Mouse (Mus musculus): ENCODE measurements around the gene Ifih1. TPM values are rescaled to one million over a fixed set of nuclear protein-coding genes. Genes with fewer than 3 reads are reported as not detected.

Ifih1 gene
- polyA plus RNA-seq (2015; fragmentation: Nextera tagmentation; extraction: Ambion mirVana): 2.2 and 3.2 TPM in 2 replicates

DNA sequence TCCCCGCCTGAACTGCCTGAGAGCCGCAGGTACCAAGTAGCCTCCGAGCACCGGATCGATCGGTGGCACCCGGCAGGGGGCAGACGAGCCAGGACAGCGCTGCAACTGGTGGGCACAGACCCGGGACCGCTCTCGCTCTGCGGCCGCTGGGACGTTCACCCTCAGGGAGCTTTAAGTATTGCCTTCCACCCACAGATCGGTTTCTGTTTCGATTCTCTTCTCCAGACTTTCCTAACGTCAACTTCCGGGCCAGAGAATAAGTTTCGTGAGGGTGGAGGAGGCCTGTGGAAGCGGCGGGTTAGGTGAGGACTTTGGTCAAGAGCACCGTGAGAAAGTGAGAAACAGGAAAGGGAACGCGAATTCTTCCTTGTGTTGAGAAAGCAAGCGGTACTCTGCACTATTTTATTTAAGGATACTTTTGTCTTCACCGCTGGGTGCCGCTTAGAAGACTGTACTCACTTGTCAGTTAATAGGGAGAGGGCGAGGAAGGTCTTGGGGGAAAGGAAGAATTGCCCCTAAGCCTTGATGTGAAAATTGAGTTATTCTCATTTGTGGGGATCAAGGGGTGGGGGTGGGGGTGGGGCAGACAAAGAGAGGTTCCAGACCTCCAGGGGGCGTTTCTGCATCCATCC lies at the start of gene Ifih1:
Gene Ifih1, minus strand, starts transcription at position 242 of the 632 bp plus-strand sequence.
- 1% methylated on average over 30 of the region's 30 CpGs for WGBS

DNA sequence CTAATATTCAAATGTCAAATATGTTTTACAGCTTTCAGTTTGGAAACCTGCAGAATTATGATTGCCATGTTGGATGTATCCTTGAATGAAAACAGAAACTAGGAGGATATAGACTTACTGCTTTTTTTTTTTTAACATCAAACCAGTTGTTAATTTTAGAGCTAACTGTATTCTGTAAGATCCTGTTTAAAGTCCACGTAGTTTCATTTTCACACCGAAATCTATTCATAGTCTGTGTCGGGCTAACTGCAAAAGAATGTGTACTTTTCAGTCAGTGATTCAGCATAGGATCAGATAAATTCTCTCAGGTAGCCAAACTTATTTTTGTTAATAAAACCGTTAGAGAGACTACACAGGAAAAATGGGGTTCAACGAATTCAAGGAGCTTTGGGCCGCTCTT lies 39.9 kb upstream of the Ifih1 start:
- no peak for ATAC-seq (replicated peaks; ENCODE audit: extremely low read depth, insufficient read depth, low FRiP score)
- Histone ChIP-seq H3K9me3 (replicated peaks; ENCODE audit: control insufficient read depth, low read length) (no peaks in the 10 kb centered on the region), H3K4me1 (ENCODE audit: control insufficient read depth, insufficient read depth, low read length) (peaks cover 3% of the 10 kb centered on the region), H3K9ac (ENCODE audit: low read length) (no peak overlapping the region), H3K27ac (ENCODE audit: low read length) (no peak overlapping the region), H3K27me3 (ENCODE audit: control insufficient read depth, insufficient read depth, low read length) (no peaks in the 10 kb centered on the region), H3K4me3 (ENCODE audit: low read length) (no peak overlapping the region), H3K36me3 (ENCODE audit: control insufficient read depth, insufficient read depth) (no peaks in the 10 kb centered on the region), H3K4me2 (ENCODE audit: low read depth, low read length) (no peak overlapping the region)
- 82% methylated on average over 6 of the region's 6 CpGs for WGBS

More for the DNA sequence above, at the start of gene Ifih1:
- H3K9ac ChIP-seq (ENCODE audit: low read length): peak within 1 kb of the TSS; percentile 73
- peak; percentile 87 for ATAC-seq (replicated peaks; ENCODE audit: extremely low read depth, insufficient read depth, low FRiP score)
- H3K27ac ChIP-seq (ENCODE audit: low read length): peak within 1 kb of the TSS; percentile 76
- peak within 1 kb of the TSS; percentile 68 for H3K4me3 ChIP-seq (ENCODE audit: low read length)
- peaks cover 4% of the 10 kb centered on the region for H3K4me1 ChIP-seq (ENCODE audit: control insufficient read depth, insufficient read depth, low read length)
- H3K36me3 ChIP-seq (ENCODE audit: control insufficient read depth, insufficient read depth): no peaks in the 10 kb centered on the region
- H3K4me2 ChIP-seq (ENCODE audit: low read depth, low read length): peak within 1 kb of the TSS; percentile 73
- no peaks in the 10 kb centered on the region for H3K27me3 ChIP-seq (ENCODE audit: control insufficient read depth, insufficient read depth, low read length)
- no peaks in the 10 kb centered on the region for H3K9me3 ChIP-seq (replicated peaks; ENCODE audit: control insufficient read depth, low read length)

DNA sequence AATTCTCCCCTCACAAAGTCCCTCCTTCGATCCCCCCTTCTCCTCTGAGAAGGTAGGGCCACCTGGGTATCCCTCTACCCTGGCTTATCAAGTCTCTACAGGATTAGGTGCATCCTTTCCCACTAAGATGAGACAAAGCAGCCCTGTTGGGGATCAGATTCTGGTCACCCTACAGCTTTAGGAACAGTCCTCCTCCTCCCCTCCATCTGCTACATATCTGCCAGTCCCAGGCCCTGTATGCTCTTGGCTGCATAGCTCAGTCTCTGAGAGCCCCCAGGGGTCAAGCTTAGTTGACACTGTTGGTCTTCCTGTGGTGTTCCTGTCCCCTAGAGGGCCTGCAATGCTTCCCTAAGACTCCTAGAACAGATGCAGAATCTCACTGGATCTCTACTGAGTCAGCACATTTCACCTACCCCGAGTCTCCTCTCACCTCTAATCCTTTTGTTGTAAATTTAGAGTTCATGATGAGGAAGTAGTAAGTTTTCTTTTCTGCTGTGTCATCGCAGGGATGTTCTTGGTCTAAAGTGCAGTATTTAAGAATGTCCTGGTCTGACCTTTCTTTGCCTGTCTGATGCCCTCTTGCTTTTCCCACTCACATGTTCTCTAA lies 39.0 kb upstream of the Ifih1 start:
- ATAC-seq (replicated peaks; ENCODE audit: extremely low read depth, insufficient read depth, low FRiP score): no peak
- H3K9ac ChIP-seq (ENCODE audit: low read length): no peak overlapping the region
- 53% methylated on average over 3 of the region's 3 CpGs for WGBS
- peaks cover 7% of the 10 kb centered on the region for H3K4me1 ChIP-seq (ENCODE audit: control insufficient read depth, insufficient read depth, low read length)
- H3K9me3 ChIP-seq (replicated peaks; ENCODE audit: control insufficient read depth, low read length): no peaks in the 10 kb centered on the region
- no peaks in the 10 kb centered on the region for H3K36me3 ChIP-seq (ENCODE audit: control insufficient read depth, insufficient read depth)
- H3K27me3 ChIP-seq (ENCODE audit: control insufficient read depth, insufficient read depth, low read length): no peaks in the 10 kb centered on the region
- H3K27ac ChIP-seq (ENCODE audit: low read length): no peak overlapping the region
- no peak overlapping the region for H3K4me3 ChIP-seq (ENCODE audit: low read length)
- H3K4me2 ChIP-seq (ENCODE audit: low read depth, low read length): no peak overlapping the region

DNA sequence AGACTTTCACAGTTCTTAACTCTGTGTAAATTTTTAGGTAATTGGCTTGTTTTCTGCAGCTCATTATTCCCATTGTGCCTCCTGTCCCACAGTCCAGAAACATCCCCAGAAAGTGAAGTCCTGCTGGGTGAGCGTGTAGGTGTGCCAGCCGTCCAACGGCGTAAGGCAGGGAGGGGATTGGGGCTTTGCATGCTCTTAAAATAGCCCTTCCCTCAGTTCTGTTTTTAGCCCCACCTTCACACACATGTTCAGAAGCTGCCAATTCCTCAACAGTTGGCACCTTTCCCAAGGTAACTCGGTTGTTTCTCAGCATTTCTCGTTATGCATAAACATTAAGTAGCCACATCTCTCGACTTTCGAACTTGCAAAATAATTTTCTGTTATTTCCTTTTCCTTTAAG lies 35.6 kb upstream of the Ifih1 start:
- peak overlapping the region; percentile 83 for H3K27ac ChIP-seq (ENCODE audit: low read length)
- no peaks in the 10 kb centered on the region for H3K36me3 ChIP-seq (ENCODE audit: control insufficient read depth, insufficient read depth)
- no peaks in the 10 kb centered on the region for H3K9me3 ChIP-seq (replicated peaks; ENCODE audit: control insufficient read depth, low read length)
- H3K4me2 ChIP-seq (ENCODE audit: low read depth, low read length): peak overlapping the region; percentile 50
- H3K9ac ChIP-seq (ENCODE audit: low read length): peak overlapping the region; percentile 64
- H3K27me3 ChIP-seq (ENCODE audit: control insufficient read depth, insufficient read depth, low read length): no peaks in the 10 kb centered on the region
- ATAC-seq (replicated peaks; ENCODE audit: extremely low read depth, insufficient read depth, low FRiP score): peak; percentile 94
- peak overlapping the region; percentile 28; the same call in 1 of the 2 replicates for H3K4me3 ChIP-seq (ENCODE audit: low read length)
- peaks cover 7% of the 10 kb centered on the region for H3K4me1 ChIP-seq (ENCODE audit: control insufficient read depth, insufficient read depth, low read length)
- 44% methylated on average over 8 of the region's 8 CpGs for WGBS

DNA sequence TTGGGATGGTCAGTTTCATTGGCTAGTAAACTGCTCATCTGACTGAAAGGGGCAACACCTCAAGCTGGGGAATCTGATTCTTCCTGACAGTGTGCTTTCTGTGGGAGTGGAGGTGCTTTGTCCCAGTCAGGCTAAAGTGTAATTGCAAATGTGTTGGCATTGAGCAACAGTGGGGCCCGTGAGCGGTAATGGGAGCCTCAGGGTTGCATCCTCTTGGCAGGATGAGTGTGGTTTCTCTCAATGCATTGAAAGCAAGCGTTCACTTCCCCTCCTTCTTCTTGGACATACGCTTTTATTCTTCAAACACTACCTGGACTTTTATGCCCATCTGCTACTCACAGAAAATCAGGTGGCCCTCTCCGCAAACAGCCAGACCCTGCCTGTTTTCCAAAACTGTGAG lies 26.7 kb upstream of the Ifih1 start:
- H3K27me3 ChIP-seq (ENCODE audit: control insufficient read depth, insufficient read depth, low read length): no peaks in the 10 kb centered on the region
- H3K36me3 ChIP-seq (ENCODE audit: control insufficient read depth, insufficient read depth): no peaks in the 10 kb centered on the region
- H3K4me2 ChIP-seq (ENCODE audit: low read depth, low read length): no peak overlapping the region
- no peaks in the 10 kb centered on the region for H3K4me1 ChIP-seq (ENCODE audit: control insufficient read depth, insufficient read depth, low read length)
- H3K27ac ChIP-seq (ENCODE audit: low read length): no peak overlapping the region
- H3K4me3 ChIP-seq (ENCODE audit: low read length): no peak overlapping the region
- no peak for ATAC-seq (replicated peaks; ENCODE audit: extremely low read depth, insufficient read depth, low FRiP score)
- H3K9me3 ChIP-seq (replicated peaks; ENCODE audit: control insufficient read depth, low read length): no peaks in the 10 kb centered on the region
- H3K9ac ChIP-seq (ENCODE audit: low read length): no peak overlapping the region
- 86% methylated on average over 5 of the region's 5 CpGs for WGBS

DNA sequence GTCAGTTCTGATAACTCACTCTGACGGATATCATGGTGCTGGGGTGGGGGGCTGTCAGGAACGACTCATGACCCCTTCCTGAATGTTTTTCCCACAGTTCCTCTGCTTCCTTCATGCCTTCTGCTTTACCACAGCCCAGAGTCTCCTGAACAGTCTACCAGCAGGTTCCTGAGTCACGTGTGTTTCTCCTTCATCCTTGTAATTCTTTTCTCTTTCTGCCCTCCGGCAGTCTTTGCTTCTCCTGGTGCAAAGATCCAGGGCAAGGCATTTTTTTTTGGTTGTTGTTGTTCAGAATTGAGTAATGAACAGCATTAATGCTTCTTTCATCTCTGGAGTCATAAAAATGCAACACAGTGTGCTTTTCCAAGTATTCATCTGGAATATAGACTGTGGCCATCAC lies 24.7 kb upstream of the Ifih1 start:
- no peak for ATAC-seq (replicated peaks; ENCODE audit: extremely low read depth, insufficient read depth, low FRiP score)

DNA sequence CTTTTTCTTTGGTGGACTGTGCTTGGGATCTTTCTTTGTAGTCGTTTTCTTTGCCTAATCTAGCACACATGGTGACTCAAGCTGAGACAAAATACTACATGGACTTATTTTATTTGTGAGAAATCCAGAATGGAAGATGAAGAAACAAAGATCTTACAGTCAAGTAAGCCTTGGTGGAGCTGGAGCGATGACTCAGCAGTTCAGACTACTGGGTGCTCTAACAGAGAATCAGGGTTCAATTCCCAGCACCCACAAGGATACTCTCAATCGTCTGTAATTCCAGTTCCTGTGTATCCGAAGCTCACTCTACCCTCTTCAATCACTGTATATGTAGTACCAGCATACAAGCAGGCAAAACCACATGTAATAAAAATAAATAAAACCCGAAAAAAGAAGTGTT lies 24.2 kb upstream of the Ifih1 start:
- H3K4me2 ChIP-seq (ENCODE audit: low read depth, low read length): no peak overlapping the region
- H3K4me1 ChIP-seq (ENCODE audit: control insufficient read depth, insufficient read depth, low read length): no peaks in the 10 kb centered on the region
- H3K9me3 ChIP-seq (replicated peaks; ENCODE audit: control insufficient read depth, low read length): no peaks in the 10 kb centered on the region
- no peaks in the 10 kb centered on the region for H3K27me3 ChIP-seq (ENCODE audit: control insufficient read depth, insufficient read depth, low read length)
- H3K9ac ChIP-seq (ENCODE audit: low read length): no peak overlapping the region
- no peak overlapping the region for H3K27ac ChIP-seq (ENCODE audit: low read length)
- WGBS: 78% methylated on average over 5 of the region's 5 CpGs
- H3K36me3 ChIP-seq (ENCODE audit: control insufficient read depth, insufficient read depth): no peaks in the 10 kb centered on the region
- ATAC-seq (replicated peaks; ENCODE audit: extremely low read depth, insufficient read depth, low FRiP score): no peak
- no peak overlapping the region for H3K4me3 ChIP-seq (ENCODE audit: low read length)

More for the DNA sequence above, 24.7 kb upstream of the Ifih1 start:
- Histone ChIP-seq H3K27me3 (ENCODE audit: control insufficient read depth, insufficient read depth, low read length) (no peaks in the 10 kb centered on the region), H3K36me3 (ENCODE audit: control insufficient read depth, insufficient read depth) (no peaks in the 10 kb centered on the region), H3K4me2 (ENCODE audit: low read depth, low read length) (no peak overlapping the region), H3K27ac (ENCODE audit: low read length) (no peak overlapping the region), H3K4me1 (ENCODE audit: control insufficient read depth, insufficient read depth, low read length) (no peaks in the 10 kb centered on the region), H3K9ac (ENCODE audit: low read length) (no peak overlapping the region), H3K9me3 (replicated peaks; ENCODE audit: control insufficient read depth, low read length) (no peaks in the 10 kb centered on the region), H3K4me3 (ENCODE audit: low read length) (no peak overlapping the region)
- WGBS: 71% methylated on average over 4 of the region's 4 CpGs

DNA sequence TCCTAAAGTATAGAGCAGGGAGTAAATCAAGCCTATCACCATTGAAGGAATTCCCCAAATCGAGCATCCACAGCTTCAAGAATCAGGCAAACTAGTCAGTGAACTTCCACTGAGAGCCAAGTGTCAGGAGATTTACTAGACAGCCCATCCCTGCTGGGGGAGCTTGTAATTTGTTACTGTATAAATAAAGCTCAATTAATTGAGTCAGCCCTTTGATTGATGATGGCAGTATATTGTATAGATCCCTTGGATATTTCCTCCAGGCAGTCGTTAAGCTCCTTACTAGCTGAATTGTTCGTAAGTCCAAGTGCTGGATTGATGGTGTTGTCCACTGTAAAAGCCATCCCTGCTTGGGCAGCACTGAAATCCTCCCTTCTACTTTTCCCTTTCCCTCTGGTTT lies 23.8 kb upstream of the Ifih1 start:
- no peak for ATAC-seq (replicated peaks; ENCODE audit: extremely low read depth, insufficient read depth, low FRiP score)
- no peaks in the 10 kb centered on the region for H3K4me1 ChIP-seq (ENCODE audit: control insufficient read depth, insufficient read depth, low read length)
- no peaks in the 10 kb centered on the region for H3K36me3 ChIP-seq (ENCODE audit: control insufficient read depth, insufficient read depth)
- WGBS: 81% methylated on average over 3 of the region's 3 CpGs
- no peaks in the 10 kb centered on the region for H3K27me3 ChIP-seq (ENCODE audit: control insufficient read depth, insufficient read depth, low read length)
- no peak overlapping the region for H3K9ac ChIP-seq (ENCODE audit: low read length)
- no peak overlapping the region for H3K27ac ChIP-seq (ENCODE audit: low read length)
- no peak overlapping the region for H3K4me2 ChIP-seq (ENCODE audit: low read depth, low read length)
- no peaks in the 10 kb centered on the region for H3K9me3 ChIP-seq (replicated peaks; ENCODE audit: control insufficient read depth, low read length)
- no peak overlapping the region for H3K4me3 ChIP-seq (ENCODE audit: low read length)

DNA sequence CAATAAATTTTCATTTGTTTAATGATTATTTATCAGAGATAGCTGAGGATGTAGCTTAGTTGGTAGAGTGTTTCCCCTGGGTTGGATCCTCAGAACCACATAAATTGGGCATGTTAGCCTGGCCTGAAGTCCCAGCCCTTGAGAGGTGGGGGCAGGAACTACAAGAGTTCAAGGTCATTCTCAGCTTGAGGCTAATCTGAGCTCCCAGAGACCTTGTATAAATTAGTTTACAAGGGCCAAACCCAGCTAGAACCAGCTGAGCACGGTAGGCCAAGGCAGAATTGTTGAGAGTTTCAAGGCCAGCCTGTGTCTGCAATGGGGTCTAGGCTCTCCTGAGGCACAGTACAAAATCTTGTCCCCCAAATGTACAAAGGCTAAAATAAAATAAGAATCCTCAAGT lies 19.5 kb upstream of the Ifih1 start:
- WGBS: 38% methylated on average over 1 of the region's 1 CpGs
- Histone ChIP-seq H3K4me3 (ENCODE audit: low read length) (no peak overlapping the region), H3K4me1 (ENCODE audit: control insufficient read depth, insufficient read depth, low read length) (peaks cover 2% of the 10 kb centered on the region; the same call in 1 of the 2 replicates), H3K27me3 (ENCODE audit: control insufficient read depth, insufficient read depth, low read length) (no peaks in the 10 kb centered on the region), H3K9me3 (replicated peaks; ENCODE audit: control insufficient read depth, low read length) (no peaks in the 10 kb centered on the region), H3K9ac (ENCODE audit: low read length) (no peak overlapping the region), H3K4me2 (ENCODE audit: low read depth, low read length) (peak overlapping the region; percentile 42; the same call in 1 of the 2 replicates), H3K27ac (ENCODE audit: low read length) (no peak overlapping the region), H3K36me3 (ENCODE audit: control insufficient read depth, insufficient read depth) (no peaks in the 10 kb centered on the region)
- no peak for ATAC-seq (replicated peaks; ENCODE audit: extremely low read depth, insufficient read depth, low FRiP score)

Data from heart, embryonic 16.5 days (tissue).